Mouse (Mus musculus) erythroid progenitor cell, adult 5-6 weeks (primary cell): ENCODE measurements around the gene Fpr-rs7. TPM values are rescaled to one million over a fixed set of nuclear protein-coding genes. Genes with fewer than 3 reads are reported as not detected.

Experiments used
- ATAC-seq: replicated peaks from 2 replicates; pipeline ENCODE4 v1.8.0; 2016; ENCODE audit warnings: moderate number of reproducible peaks, mild to moderate bottlenecking, moderate TSS enrichment, inconsistent platforms; ENCODE audit not compliant: poor library complexity, low FRiP score, severe bottlenecking
- total RNA-seq, 2 experiments: library from RNA; stranded (forward) in 1 of 2; stranded (reverse) in 1 of 2; fragments of 150-400 nt in 1 of 2; fragments of 186-747, 209-891 nt in 1 of 2; gene quantifications; 2 replicates each; pipeline versions ENCODE4 v1.2.3 to v1.2.4; 2015 to 2017; ENCODE audit warnings: low replicate concordance in 2 of 2

Fpr-rs7 gene
- total RNA-seq (2015; ENCODE audit: low replicate concordance) (not detected in 2 replicates), total RNA-seq (2017; ENCODE audit: low replicate concordance) (not detected in 2 replicates)

GRCm38 (mm10) chr17:20114126-20114525 lies at the start of gene Fpr-rs7:
Fpr-rs7 (minus strand) TSS chr17:20114226.
- ATAC-seq = no peak

GRCm38 (mm10) chr17:20074090-20074489 lies 39.9 kb downstream of the Fpr-rs7 start:
- no peak for ATAC-seq

GRCm38 (mm10) chr17:20071656-20072396 lies 42.2 kb downstream of the Fpr-rs7 start:
- no peak for ATAC-seq

Other genes starting within 250 kb of the Fpr-rs7 start
- not detected in 2 replicates for gene Vmn2r104, start 65.9 kb downstream of the Fpr-rs7 start, total RNA-seq (2015; ENCODE audit: low replicate concordance)
- gene Vmn2r104, start 65.9 kb downstream of the Fpr-rs7 start, total RNA-seq (2017; ENCODE audit: low replicate concordance) = not detected in 2 replicates
- gene Fpr-rs6, start 68.9 kb upstream of the Fpr-rs7 start, total RNA-seq (2015; ENCODE audit: low replicate concordance) = not detected in 2 replicates
- not detected in 2 replicates for gene Fpr-rs6, start 68.9 kb upstream of the Fpr-rs7 start, total RNA-seq (2017; ENCODE audit: low replicate concordance)
- gene Vmn2r105, start 120.8 kb upstream of the Fpr-rs7 start, total RNA-seq (2015; ENCODE audit: low replicate concordance) = not detected in 2 replicates
- not detected in 2 replicates for gene Vmn2r105, start 120.8 kb upstream of the Fpr-rs7 start, total RNA-seq (2017; ENCODE audit: low replicate concordance)
- not detected in 2 replicates for gene Vmn2r106, start 171.3 kb upstream of the Fpr-rs7 start, total RNA-seq (2015; ENCODE audit: low replicate concordance)
- gene Vmn2r106, start 171.3 kb upstream of the Fpr-rs7 start, total RNA-seq (2017; ENCODE audit: low replicate concordance) = not detected in 2 replicates
- gene Vmn2r107, start 231.0 kb upstream of the Fpr-rs7 start, total RNA-seq (2015; ENCODE audit: low replicate concordance) = not detected in 2 replicates
- gene Vmn2r107, start 231.0 kb upstream of the Fpr-rs7 start, total RNA-seq (2017; ENCODE audit: low replicate concordance) = not detected in 2 replicates